Mouse (Mus musculus) forebrain, embryonic 11.5 days (tissue): Measurements from ENCODE around the gene Pth2. TPM values are rescaled to one million over a fixed set of nuclear protein-coding genes. Genes with fewer than 3 reads are reported as not detected.
A peak's percentile ranks its signal among the peaks of the same experiment; 100 is the strongest.

Experiments used
- ATAC-seq: fragments of 200-750 bp; cut with Nextera tagmentation; replicated peaks from 2 replicates; pipeline ENCODE4 v1.8.0; 2017; ENCODE audit warnings: moderate TSS enrichment; ENCODE audit not compliant: low FRiP score
- DNase-seq: peaks from one replicate; pipeline ENCODE4 v3.0.0-alpha.2; 2017; ENCODE audit warnings: low spot score
- H3K27ac ChIP-seq: fragments of 300-500 bp; sonication (generic); 2 replicates; pipeline ENCODE4 v1.5.1; 2014; ENCODE audit warnings: low read depth, low read length
- H3K27me3 ChIP-seq: fragments of 300-500 bp; sonication (generic); 2 replicates; pipeline ENCODE4 v1.6.1; 2014; ENCODE audit warnings: mild to moderate bottlenecking, low read length, mixed read lengths; ENCODE audit not compliant: control insufficient read depth, insufficient read depth
- H3K36me3 ChIP-seq: fragments of 300-500 bp; sonication (generic); 2 replicates; pipeline ENCODE4 v1.6.1; 2014; ENCODE audit warnings: mild to moderate bottlenecking, low read length, moderate library complexity, mixed read lengths; ENCODE audit not compliant: control insufficient read depth, insufficient read depth
- H3K4me1 ChIP-seq: fragments of 300-500 bp; sonication (generic); replicated peaks from 2 replicates; pipeline ENCODE4 v1.6.1; 2014; ENCODE audit warnings: low read length, mixed read lengths; ENCODE audit not compliant: control insufficient read depth, insufficient read depth
- H3K4me2 ChIP-seq: fragments of 300-500 bp; sonication (generic); 2 replicates; pipeline ENCODE4 v1.6.1; 2014; ENCODE audit warnings: low read depth, mild to moderate bottlenecking, low read length, moderate library complexity, mixed read lengths; ENCODE audit not compliant: severe bottlenecking
- H3K4me3 ChIP-seq: fragments of 300-500 bp; sonication (generic); 2 replicates; pipeline ENCODE4 v1.5.1; 2014; ENCODE audit warnings: low read depth, low read length
- H3K9ac ChIP-seq: fragments of 300-500 bp; sonication (generic); 2 replicates; pipeline ENCODE4 v1.6.1; 2014; ENCODE audit warnings: low read length
- H3K9me3 ChIP-seq: fragments of 300-500 bp; sonication (generic); 2 replicates; pipeline ENCODE4 v1.6.1; 2016; ENCODE audit warnings: low read length, mixed read lengths; ENCODE audit not compliant: control insufficient read depth
- WGBS: fragments of 180-500 bp; shearing (Covaris S2); extraction: QIAGEN DNeasy Blood & Tissue Kit; methylation state at CpG from one replicate; pipeline ENCODE4 v1.1.7; 2014; 5-methylcytosine and 5-hydroxymethylcytosine counted together
- polyA plus RNA-seq: library from polyadenylated mRNA; unstranded; fragments of >200 nt; fragmentation: Nextera tagmentation; extraction: Ambion mirVana; gene quantifications from 2 replicates; pipeline ENCODE4 v1.2.1, GENCODE M21; 2014

The Pth2 gene
- polyA plus RNA-seq, 1 experiment from 2014 or later, result not detected

DNA sequence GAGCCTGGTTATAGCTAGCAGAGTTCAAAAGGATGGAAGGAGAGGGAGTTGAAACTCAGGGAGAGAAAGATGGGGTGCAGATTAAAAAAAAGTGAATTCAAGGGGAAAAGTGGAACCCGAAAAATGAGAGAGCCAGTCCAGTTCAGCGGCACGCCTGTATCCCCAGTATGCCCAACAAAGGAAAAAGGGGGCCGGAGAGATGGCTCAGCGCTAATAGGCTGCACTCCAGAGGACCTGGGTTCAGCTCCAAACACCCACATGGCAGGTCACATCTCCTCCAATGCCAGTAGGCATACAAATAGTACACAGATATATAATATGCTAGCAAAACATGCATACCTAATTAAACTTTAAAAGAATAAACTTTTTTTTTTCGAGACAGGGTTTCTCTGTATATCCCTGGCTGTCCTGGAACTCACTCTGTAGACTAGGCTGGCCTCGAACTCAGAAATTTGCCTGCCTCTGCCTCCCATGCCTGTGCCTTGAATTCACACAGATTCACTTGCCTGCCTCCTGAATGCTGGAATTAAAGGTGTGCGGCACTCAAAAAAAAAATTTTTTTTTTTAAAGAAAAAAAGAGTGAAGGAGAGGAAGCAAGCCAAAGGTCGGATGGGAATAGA, 17.7 kb upstream of the Pth2 start:
- peaks cover 5% of the 10 kb centered on the region; the same call in 1 of the 2 replicates for H3K4me1 ChIP-seq
- no peak overlapping the region for H3K4me2 ChIP-seq
- H3K4me3 ChIP-seq, result no peak overlapping the region
- no peak overlapping the region for H3K9ac ChIP-seq
- DNase-seq (no peak), ATAC-seq (no peak)
- no peaks in the 10 kb centered on the region for H3K36me3 ChIP-seq
- no peak overlapping the region for H3K27ac ChIP-seq
- WGBS, result 70% methylated on average over 9 of the region's 9 CpGs
- peaks cover 55% of the 10 kb centered on the region for H3K27me3 ChIP-seq
- H3K9me3 ChIP-seq, result no peaks in the 10 kb centered on the region

- H3K4me1 ChIP-seq, result peaks cover 5% of the 10 kb centered on the region; the same call in 1 of the 2 replicates
- peak; percentile 72 for DNase-seq
- H3K27ac ChIP-seq, result no peak within 1 kb of the TSS
- H3K4me3 ChIP-seq, result peak within 1 kb of the TSS; percentile 37
- peak within 1 kb of the TSS; percentile 65 for H3K4me2 ChIP-seq
- H3K27me3 ChIP-seq, result peaks cover 63% of the 10 kb centered on the region
- 3% methylated on average over 39 of the region's 41 CpGs for WGBS
- H3K36me3 ChIP-seq, result no peaks in the 10 kb centered on the region
- ATAC-seq, result no peak
- H3K9me3 ChIP-seq, result no peaks in the 10 kb centered on the region
- peak within 1 kb of the TSS; percentile 45; the same call in 1 of the 2 replicates for H3K9ac ChIP-seq
Measured at GRCm38 (mm10) chr7:45163735-45164490, 16.9 kb upstream of the Pth2 start, which contains the start of gene Slc17a7. TSS of gene Slc17a7 (plus strand) at chr7:45163949.

DNA sequence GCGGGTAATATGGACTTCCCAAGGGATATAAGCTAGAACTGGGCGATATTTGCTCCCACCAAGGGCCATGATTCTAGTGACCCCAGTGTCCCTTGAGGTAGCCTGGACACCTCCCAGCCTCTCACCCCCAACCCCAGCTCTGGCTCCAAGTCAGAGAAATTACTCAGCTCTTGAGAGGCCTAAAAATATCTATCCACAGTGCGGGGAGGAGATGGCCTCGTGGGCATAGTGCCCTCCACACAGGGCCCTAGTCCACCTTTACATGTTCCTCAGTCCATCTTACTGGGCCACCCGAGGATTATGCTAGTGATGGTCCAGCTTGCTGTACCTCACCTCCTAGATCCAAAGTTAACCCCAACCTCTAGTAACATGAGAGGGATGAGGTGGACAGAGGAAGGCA, 16.0 kb upstream of the Pth2 start:
- ATAC-seq (no peak), DNase-seq (no peak)
- Histone ChIP-seq H3K4me2 (no peak overlapping the region), H3K27ac (no peak overlapping the region), H3K27me3 (peaks cover 70% of the 10 kb centered on the region), H3K4me3 (no peak overlapping the region), H3K9me3 (peaks cover 3% of the 10 kb centered on the region), H3K4me1 (peaks cover 5% of the 10 kb centered on the region; the same call in 1 of the 2 replicates), H3K36me3 (no peaks in the 10 kb centered on the region), H3K9ac (no peak overlapping the region)
- WGBS, result 71% methylated on average over 5 of the region's 5 CpGs

DNA sequence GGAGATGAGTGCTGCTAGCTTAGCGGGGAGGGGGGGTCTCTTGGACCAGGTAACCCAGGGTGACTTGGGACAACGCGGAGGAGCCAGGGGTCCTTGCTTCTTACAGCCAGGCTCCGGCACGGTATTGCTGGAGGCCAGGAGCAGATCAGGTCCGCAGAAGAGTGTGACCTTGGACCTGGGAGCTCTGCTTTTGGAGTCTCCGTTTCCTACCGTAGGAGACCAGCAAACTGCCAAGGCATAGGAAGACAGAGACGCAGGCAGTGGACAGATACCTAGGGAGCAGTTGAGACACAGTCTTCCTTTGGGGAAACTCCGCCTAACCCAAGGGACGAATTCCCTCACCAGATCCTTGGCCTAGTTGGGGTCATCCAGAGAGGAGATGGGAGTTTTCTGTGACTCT, 15.1 kb upstream of the Pth2 start:
- Histone ChIP-seq H3K9ac (no peak overlapping the region), H3K4me1 (peaks cover 5% of the 10 kb centered on the region; the same call in 1 of the 2 replicates), H3K27me3 (peaks cover 72% of the 10 kb centered on the region), H3K36me3 (no peaks in the 10 kb centered on the region), H3K9me3 (peaks cover 7% of the 10 kb centered on the region), H3K4me3 (no peak overlapping the region), H3K27ac (no peak overlapping the region), H3K4me2 (no peak overlapping the region)
- DNase-seq, result no peak
- no peak for ATAC-seq
- WGBS, result 44% methylated on average over 11 of the region's 11 CpGs

GRCm38 (mm10) chr7:45166950-45167401, 13.8 kb upstream of the Pth2 start:
- WGBS, result 25% methylated on average over 10 of the region's 10 CpGs
- ATAC-seq, result no peak
- Histone ChIP-seq H3K4me1 (peaks cover 4% of the 10 kb centered on the region; the same call in 1 of the 2 replicates), H3K9me3 (peaks cover 7% of the 10 kb centered on the region), H3K27ac (0 out of 2 replicates have a peak overlapping the region, but pooled peaks have one; percentile 12), H3K4me2 (no peak overlapping the region), H3K36me3 (no peaks in the 10 kb centered on the region), H3K4me3 (no peak overlapping the region), H3K27me3 (peaks cover 72% of the 10 kb centered on the region), H3K9ac (no peak overlapping the region)
- DNase-seq, result no peak

GRCm38 (mm10) chr7:45167761-45168445, 12.9 kb upstream of the Pth2 start:
- no peak for DNase-seq
- H3K27me3 ChIP-seq, result peaks cover 68% of the 10 kb centered on the region
- no peak for ATAC-seq
- H3K9ac ChIP-seq, result no peak overlapping the region
- H3K4me2 ChIP-seq, result no peak overlapping the region
- WGBS, result 3% methylated on average over 19 of the region's 19 CpGs
- no peaks in the 10 kb centered on the region for H3K36me3 ChIP-seq
- no peak overlapping the region for H3K27ac ChIP-seq
- no peak overlapping the region for H3K4me3 ChIP-seq
- peaks cover 4% of the 10 kb centered on the region; the same call in 1 of the 2 replicates for H3K4me1 ChIP-seq
- H3K9me3 ChIP-seq, result peaks cover 7% of the 10 kb centered on the region

DNA sequence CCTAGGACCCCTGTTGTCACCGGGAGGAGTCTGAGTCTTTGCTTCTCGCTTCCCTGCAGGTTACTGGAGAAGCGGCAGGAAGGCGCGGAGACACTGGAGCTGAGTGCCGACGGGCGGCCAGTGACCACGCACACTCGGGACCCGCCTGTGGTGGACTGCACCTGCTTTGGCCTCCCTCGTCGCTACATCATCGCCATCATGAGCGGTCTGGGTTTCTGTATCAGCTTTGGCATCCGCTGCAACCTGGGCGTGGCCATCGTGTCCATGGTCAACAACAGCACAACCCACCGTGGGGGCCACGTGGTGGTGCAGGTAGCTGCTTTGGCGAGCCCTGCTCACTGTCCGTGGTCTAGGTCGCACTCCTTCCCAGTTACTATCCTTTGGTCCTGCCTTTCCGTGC, 12.1 kb upstream of the Pth2 start:
- Histone ChIP-seq H3K36me3 (no peaks in the 10 kb centered on the region), H3K27me3 (peaks cover 60% of the 10 kb centered on the region), H3K4me3 (no peak overlapping the region), H3K9me3 (peaks cover 7% of the 10 kb centered on the region), H3K4me2 (no peak overlapping the region), H3K9ac (no peak overlapping the region), H3K4me1 (peaks cover 4% of the 10 kb centered on the region; the same call in 1 of the 2 replicates), H3K27ac (no peak overlapping the region)
- 3% methylated on average over 24 of the region's 24 CpGs for WGBS
- no peak for ATAC-seq
- DNase-seq, result no peak

DNA sequence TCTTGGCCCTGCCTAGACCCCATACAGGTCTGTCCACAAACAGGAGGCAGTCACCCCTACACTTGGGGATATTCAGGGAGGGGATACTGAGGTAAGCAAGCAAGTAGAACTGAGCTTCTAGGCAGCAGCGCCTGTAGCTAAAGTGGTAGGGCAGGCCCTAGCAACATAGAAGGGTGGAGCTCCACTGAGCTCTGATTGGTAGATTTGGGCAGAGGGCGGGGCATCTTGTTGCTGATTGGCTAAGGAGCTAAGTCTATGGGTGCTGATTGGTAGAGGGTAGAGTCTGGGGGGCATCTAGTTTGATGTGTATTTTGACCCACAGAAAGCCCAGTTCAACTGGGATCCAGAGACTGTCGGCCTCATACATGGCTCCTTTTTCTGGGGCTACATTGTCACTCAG, 11.3 kb upstream of the Pth2 start:
- Histone ChIP-seq H3K4me1 (no peaks in the 10 kb centered on the region; the same call in 1 of the 2 replicates), H3K4me2 (no peak overlapping the region), H3K4me3 (no peak overlapping the region), H3K27me3 (peaks cover 58% of the 10 kb centered on the region), H3K9me3 (peaks cover 7% of the 10 kb centered on the region), H3K27ac (no peak overlapping the region), H3K36me3 (no peaks in the 10 kb centered on the region), H3K9ac (no peak overlapping the region)
- DNase-seq (no peak), ATAC-seq (no peak)
- 89% methylated on average over 3 of the region's 3 CpGs for WGBS
